ENCODE assay signal across 29 mouse cellular contexts in the genomic region with DNA sequence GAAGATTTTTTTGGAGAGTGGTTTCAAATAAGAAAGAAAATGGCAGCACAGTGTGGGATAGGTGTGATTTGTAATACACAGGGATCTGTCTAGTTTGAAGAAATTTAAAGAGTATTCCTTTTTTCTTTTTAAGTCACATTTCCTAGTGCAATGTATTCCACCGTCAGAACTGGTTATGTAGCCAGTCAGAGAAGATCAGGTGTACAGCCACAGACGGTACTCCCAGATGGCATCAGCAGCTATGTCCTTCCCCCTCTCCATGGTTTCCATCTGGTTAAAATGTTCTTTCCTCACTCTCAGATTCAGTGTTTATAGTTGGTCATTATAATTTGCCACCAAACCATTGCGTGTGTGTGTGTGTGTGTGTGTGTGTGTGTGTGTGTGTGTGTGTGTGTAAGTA. TPM values are rescaled to one million over a fixed set of nuclear protein-coding genes. Genes with fewer than 3 reads are reported as not detected.
"Had no signal": no experiment of that assay in that cellular context is flagged by ENCODE, and none has a peak within 500 bp of the region (broad histone marks: within the 10 kb centered on the region; RNA-seq: fewer than 3 reads in every experiment).

No protein-coding gene starts in this region.

- H3K27ac ChIP-seq: gastrocnemius, adult 2 months; heart, adult 2 months; heart, embryonic 13.5 days; heart, embryonic 15.5 days; hindbrain, embryonic 10.5 days; hindbrain, embryonic 12.5 days; hindbrain, embryonic 14.5 days; intestine, embryonic 15.5 days; left cerebral cortex, adult 2 months; limb, embryonic 10.5 days; limb, embryonic 12.5 days; liver, embryonic 13.5 days; liver, embryonic 15.5 days had no signal

- H3K4me3 ChIP-seq: gastrocnemius, adult 2 months; heart, adult 2 months; heart, embryonic 13.5 days; heart, embryonic 15.5 days; hindbrain, embryonic 10.5 days; hindbrain, embryonic 12.5 days; intestine, embryonic 15.5 days; left cerebral cortex, adult 2 months; limb, embryonic 10.5 days; limb, embryonic 12.5 days; liver, embryonic 13.5 days; liver, embryonic 15.5 days had no signal

- DNase-seq: gastrocnemius, adult 2 months; gastrocnemius, postnatal 10 days; gastrocnemius, postnatal 25 days; heart, adult 2 months; heart, postnatal 14 days; heart, postnatal 4 days; kidney, adult 18-20 months; kidney, adult 8-10 months; kidney, postnatal 10 days; kidney, postnatal 25 days; kidney, postnatal 4 days; liver; liver, embryonic 13.5 days had no signal

RNA-seq across cellular contexts. Expression of gene Tdo2, which starts 32.9 kb away (rescaled TPM):
- total RNA-seq: gastrocnemius, adult 2 months; gastrocnemius, postnatal 10 days; gastrocnemius, postnatal 25 days; granulocyte monocyte progenitor cell, adult 5-6 weeks; heart, adult 2 months; heart, postnatal 14 days; heart, postnatal 4 days had no signal

RNA-seq across cellular contexts. Expression of gene Asic5, which starts 39.0 kb away (rescaled TPM):
- total RNA-seq: gastrocnemius, adult 2 months; gastrocnemius, postnatal 10 days; gastrocnemius, postnatal 25 days; gastrocnemius, postnatal 4 days; granulocyte monocyte progenitor cell, adult 5-6 weeks; heart, adult 2 months; heart, postnatal 14 days; heart, postnatal 4 days; layer of hippocampus, adult 18-20 months; layer of hippocampus, postnatal 14 days; left cerebral cortex, adult 2 months; left cerebral cortex, postnatal 14 days; left cerebral cortex, postnatal 36 days had no signal
